Mouse (Mus musculus): ENCODE data around the gene Irf2bp2. TPM values are rescaled to one million over a fixed set of nuclear protein-coding genes. Genes with fewer than 3 reads are reported as not detected.

The Irf2bp2 gene
- 10 to 100 TPM; 54.3 to 63.3 TPM for total RNA-seq (2021)

DNA sequence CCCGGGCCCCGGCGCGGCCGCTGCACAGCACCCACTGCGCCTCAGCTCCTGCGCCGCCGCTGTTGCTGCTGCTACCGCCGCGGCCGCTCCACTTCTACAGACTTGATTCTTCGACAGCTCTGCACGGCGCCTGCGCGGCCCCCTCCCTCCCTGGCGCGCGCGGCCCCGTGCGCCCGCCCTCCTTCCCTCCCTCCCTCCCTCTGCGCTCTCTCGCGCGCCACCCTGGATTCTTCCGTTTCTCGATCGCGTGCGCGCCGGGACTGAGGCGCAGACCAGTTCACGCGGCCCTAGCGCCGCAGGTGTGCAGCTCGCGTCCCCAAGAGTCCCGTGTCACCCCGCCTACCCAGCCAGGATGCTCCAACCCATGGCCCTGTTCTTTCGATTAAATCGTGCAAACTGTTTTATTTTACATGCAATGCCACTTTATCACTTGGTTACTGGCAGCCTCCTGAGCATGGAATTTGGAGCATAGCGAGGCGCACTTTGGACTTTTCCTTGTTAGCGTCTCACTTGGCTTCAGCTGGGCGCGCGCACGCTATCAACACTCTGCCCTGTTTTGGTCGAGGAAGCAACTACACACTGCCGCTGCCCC is at the start of gene Irf2bp2:
Gene Irf2bp2, minus strand, starts transcription at position 98 of the 592 bp plus-strand sequence.
- intact Hi-C loops (cut with DNase I), result loop anchor here (1.0 to 5.0 kb wide), 6 partner anchors 10 to 163 kb away; no protein-coding TSS in a partner anchor
- DNase-seq (ENCODE audit: low spot score in 2 of 2), result peak; percentile 87 to 90

DNA sequence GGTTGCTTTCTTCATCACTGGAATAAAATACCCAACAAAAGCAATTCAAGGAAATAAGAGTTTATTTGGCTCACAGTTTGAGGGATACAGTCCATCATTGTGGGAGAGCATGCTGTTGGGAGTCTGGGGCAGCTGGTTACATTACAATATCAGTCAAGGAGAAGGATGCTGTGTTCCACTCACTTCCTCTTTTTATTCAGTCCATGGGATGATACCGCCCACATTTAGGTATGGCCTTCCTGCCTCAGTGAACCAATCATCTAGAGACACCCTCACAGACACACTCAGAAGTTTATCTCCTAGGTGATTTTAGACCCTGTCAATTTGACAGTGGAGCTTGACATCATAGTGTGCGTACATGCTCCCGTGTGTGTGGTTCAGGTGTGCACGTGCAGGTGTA is 48.9 kb upstream of the Irf2bp2 start:
- no peak for DNase-seq (ENCODE audit: low spot score in 2 of 2)
- intact Hi-C loops (cut with DNase I), result no loop called here

DNA sequence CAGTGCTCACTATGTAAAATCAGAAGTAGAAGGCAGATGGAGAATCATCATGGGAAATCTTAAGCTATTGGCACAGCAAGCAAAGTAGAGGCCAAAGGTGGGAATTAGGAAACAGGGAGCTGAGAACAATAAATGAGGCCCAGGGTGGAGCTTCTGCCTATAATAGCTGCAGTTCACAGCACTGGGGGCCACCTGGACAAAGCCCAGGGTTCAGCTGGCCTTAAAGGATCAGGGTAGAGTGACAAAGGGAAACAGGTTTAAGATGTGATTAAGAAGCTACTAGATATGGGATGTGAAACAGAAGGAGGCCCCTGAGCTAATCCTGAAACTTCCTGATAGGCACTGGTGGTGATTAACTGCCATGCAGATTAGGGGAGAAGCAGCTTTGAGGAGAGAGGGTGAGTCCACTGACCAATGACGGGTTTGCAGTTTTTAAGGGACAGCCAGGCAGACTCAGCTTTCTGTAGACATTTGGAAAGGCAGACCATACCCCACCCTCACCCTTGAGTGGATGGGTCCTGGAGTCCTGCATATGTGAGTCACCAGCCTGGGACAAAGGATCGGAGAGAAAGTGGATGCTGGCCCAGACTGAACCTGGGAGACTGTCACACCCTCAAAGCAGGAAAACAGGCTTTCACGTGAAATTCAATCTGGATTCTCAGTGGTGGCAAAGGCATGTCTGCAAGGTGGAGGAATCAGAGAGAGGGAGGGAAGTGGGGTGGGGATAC is 47.9 kb upstream of the Irf2bp2 start:
- no peak for DNase-seq (ENCODE audit: low spot score in 2 of 2)
- intact Hi-C loops (cut with DNase I), result no loop called here

DNA sequence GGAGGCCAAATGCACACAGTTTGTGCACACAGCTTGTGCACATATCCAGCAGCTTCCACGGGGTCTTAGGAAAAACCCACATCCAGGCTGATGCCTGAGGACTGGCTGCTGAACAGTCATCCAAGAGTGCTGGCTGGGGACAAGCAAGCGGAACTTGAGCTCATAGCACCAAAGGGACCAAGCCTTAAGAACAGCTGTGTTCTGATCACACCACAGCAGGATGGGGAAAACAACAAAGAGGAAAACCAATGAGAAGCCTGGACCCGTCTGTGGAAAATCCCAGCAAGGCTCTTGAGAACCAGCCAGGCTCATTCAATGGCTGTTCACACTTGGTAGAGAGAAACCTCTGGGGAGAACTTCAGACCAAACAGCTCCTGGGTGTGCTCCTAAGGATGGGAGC is 45.4 kb upstream of the Irf2bp2 start:
- no peak for DNase-seq (ENCODE audit: low spot score in 2 of 2)
- intact Hi-C loops (cut with DNase I), result no loop called here

DNA sequence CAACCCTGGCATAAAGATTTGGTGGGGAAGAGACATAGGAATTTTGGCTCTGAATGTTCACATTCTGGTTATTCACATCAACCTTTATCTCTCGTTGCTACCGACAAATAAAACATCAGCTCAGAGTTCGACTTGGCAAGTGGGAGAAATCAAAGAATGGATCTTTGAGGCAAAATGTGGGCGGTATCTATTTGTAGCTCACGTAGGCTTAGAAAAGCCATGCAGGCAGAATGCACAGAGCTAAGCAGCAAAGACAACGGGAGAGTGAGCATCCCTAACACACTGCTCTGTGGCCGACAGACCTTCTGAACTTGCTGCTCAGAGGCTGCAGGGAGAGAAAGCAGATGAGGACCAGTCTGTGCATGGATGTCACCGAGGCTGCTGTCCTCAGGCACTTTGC is 44.2 kb upstream of the Irf2bp2 start:
- intact Hi-C loops (cut with DNase I), result no loop called here
- peak; percentile 32 to 47 for DNase-seq (ENCODE audit: low spot score in 2 of 2)

DNA sequence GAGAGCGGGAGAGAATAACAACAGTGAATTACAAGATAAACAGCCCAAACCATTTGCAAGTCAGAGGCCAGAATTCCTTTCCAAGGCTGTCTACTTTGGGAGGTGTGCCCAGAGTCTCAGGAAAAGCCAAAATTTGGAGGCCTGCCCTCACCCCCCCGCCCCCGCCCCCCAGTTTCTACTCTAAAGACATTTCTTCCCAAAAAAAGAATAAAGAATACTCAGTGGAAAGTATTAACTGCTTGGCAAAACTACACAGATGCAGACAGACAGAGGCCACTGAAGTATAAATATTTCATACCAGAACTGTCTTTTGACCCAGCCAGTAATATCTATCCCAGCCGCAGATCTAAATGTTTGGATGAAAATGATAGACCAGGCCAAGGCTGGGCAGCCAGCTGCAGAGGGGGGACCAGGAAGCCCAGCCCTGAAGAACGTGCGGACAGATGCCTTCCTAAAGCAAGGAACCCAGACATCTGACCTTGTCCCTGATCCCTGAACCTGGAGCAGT is 40.8 kb upstream of the Irf2bp2 start:
- intact Hi-C loops (cut with DNase I), result no loop called here

DNA sequence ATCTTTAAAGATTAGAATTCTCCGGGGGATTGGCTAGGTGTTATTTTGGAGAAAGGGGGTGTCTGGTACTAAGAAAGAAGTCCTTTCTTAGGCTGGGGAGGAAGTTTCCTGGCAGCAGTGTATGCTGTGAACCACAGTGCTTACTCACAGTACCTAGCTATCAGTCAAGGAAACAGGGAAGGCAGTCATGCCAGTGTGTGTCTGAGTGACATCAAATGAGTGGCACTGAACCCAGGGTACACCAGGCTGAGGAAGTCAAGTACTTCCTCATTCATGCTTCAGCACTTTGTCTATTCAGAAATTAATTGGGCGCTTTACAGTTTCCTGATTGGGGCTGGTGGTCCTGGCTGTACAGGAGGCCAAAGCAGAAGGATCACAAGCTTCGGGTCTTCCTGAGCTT is 34.8 kb upstream of the Irf2bp2 start:
- intact Hi-C loops (cut with DNase I), result no loop called here
- no peak for DNase-seq (ENCODE audit: low spot score in 2 of 2)

More for the DNA sequence above, 40.8 kb upstream of the Irf2bp2 start:
- DNase-seq (ENCODE audit: low spot score in 2 of 2), result no peak

DNA sequence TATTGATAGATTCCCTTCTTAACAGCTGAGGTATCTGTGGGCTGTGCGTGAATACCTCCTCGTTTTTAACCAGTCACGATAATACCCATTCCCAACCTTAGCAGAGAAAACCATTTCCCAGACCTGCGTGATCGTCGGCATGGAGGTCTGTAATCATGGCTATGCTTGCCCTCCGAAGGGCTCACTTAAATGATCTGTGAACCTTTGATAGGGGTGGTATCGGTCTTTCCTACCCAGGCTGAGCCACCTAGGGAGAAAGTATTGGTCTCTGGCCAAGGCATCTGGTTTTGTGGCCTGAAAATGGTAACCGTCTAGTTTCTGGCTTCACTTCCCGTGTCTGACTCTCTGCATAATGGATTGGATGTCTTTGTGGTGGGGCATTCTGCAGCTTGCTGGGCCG is 32.6 kb upstream of the Irf2bp2 start:
- intact Hi-C loops (cut with DNase I), result no loop called here
- no peak for DNase-seq (ENCODE audit: low spot score in 2 of 2)

DNA sequence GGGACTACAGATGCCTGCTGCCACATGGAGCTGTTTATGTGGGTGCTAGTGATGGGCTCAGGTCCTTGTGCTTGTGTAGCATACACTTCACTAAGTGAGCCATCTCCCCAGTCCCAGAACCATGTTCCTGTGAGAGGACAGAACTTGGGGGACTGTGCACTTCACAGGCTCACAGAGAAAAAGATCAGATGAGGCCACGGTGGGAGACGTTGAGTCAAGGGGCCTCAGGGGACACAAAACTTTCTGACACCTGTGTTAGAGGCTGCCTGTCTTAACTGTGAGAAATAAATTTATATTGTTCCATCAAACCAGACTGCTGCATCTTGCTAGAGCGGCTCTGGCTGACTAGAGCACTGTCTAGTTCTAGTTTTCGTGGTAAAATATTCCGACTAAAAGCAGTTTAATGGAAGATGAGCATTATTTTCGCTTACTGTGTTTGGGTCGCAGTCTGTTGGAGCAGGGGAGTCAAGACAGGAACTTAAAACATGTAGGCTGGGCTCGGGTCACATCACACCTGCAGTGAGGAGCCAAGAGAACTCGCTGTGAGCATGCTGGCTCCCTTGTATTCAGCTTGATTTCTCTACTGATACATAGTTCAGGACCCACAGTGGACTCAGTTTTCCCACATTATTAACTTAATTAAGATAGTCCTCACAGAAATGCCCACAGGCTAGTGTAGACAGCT is 28.5 kb upstream of the Irf2bp2 start:
- no peak for DNase-seq (ENCODE audit: low spot score in 2 of 2)
- intact Hi-C loops (cut with DNase I), result no loop called here

DNA sequence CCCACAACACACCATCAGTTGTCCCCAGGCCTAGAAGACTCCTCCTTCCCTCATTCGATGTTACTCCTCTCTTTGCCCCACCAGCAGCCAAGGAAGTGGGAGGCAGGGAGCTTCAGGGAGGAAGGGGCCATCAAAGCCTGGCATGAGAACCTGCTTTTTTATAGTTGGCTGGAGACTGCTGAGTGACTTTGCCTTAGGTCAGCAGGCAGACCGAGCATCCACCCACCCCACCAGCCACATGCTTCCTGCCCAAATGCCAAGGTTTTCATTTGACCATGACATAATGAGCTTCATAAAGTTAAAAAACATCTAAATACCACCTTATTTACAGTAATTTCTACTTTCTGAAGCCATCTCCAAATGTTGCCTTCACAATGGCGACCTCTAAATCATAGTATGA is 26.9 kb upstream of the Irf2bp2 start:
- intact Hi-C loops (cut with DNase I), result no loop called here

DNA sequence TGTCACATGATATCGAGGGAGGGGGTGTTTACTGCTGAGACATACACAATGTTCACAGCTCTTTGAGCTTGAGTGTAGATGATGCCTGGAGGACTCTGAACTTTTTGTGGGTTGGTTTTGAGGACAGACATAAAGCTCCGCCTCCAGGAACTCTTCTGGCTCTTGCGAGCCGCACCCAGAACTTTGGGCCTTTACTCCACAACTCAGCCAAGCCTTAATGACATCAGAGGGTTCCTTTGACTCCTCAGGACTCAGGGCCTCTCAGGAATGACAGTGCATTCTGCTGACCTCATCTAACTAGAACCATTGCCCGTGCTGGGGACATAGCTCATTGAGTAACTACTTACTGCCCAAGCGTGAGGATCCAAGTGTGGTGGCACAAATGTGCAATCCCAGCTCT is 25.7 kb upstream of the Irf2bp2 start:
- intact Hi-C loops (cut with DNase I), result no loop called here
- DNase-seq (ENCODE audit: low spot score in 2 of 2), result no peak

More for the DNA sequence above, 26.9 kb upstream of the Irf2bp2 start:
- DNase-seq (ENCODE audit: low spot score in 2 of 2), result no peak

DNA sequence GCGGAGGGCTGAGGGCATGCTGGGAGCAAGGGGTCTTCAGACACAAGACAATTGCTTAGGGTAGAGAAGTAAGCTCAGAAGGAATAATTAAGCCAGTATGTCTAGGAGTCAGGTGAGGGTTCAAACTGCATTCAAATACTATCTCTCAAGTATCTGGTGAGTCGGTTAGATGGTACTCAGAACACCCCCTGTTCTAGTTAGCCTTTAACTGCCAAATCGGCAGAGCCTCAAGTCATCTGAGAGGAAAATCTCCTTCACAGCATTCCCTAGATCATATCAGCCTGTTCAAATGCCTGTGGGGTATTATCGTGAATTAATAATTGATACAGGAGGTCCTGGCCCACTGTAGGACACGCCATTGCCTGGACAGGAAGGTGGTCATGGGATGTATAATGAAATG is 23.9 kb upstream of the Irf2bp2 start:
- no peak for DNase-seq (ENCODE audit: low spot score in 2 of 2)
- intact Hi-C loops (cut with DNase I), result no loop called here

DNA sequence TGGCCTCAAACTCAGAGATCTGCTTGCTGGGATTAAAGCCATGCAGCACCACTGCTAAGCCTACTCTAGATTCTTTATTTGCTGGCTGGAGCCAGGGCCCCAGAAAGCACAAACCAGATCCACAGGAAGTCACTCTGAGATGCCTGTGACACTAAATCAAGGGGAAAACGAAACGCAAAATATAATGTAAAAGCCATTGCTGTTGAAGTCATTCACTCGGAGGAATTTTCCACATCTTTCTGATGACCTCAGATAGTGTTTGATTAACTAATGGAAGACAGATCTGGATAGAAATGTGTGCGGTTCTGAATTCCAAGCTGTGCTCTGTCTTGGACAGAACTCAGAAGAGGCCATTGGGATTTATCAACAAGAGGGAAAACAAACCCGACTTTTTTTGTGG is 22.9 kb upstream of the Irf2bp2 start:
- no peak for DNase-seq (ENCODE audit: low spot score in 2 of 2)
- intact Hi-C loops (cut with DNase I), result no loop called here

DNA sequence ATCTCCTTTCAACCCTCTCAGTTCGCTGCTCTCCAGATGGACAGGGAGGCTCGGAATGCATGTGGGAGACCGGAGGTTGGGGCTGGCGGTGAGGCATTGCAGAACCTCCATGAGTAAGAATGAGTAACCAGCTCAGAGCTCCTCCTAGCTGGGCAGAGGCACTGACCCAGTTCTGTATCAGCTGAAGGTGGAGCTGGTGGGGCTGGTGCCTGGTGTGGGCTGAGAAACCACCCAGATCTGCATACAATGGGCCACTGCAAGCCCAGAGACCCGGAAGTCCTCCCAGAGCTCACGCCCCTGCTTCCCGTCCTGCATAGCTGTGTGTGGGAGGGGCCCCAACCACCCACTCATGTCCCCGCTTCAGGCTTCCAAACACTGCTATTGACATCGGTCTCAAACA is 22.0 kb upstream of the Irf2bp2 start:
- intact Hi-C loops (cut with DNase I), result no loop called here
- DNase-seq (ENCODE audit: low spot score in 2 of 2), result peak; percentile 40 to 44

DNA sequence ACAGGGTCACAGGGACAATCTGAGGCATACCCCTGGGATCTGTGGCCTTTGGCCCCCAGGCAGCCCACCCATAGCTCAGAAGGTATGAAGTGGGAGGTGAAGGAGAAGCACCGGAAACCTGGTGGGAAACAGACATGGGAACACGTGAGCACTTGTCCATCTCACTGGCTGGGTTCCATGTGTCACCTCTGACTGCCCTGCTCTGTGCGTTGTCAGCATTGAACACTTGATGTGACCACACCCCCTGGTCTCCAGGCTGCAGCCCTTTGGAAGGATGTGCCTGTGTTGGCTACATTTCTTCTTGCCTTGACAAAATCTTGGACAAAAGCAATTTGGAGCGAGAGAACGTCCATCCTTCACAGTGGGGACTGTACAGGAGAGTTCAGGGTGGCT is 20.9 kb upstream of the Irf2bp2 start:
- no peak for DNase-seq (ENCODE audit: low spot score in 2 of 2)
- intact Hi-C loops (cut with DNase I), result no loop called here

DNA sequence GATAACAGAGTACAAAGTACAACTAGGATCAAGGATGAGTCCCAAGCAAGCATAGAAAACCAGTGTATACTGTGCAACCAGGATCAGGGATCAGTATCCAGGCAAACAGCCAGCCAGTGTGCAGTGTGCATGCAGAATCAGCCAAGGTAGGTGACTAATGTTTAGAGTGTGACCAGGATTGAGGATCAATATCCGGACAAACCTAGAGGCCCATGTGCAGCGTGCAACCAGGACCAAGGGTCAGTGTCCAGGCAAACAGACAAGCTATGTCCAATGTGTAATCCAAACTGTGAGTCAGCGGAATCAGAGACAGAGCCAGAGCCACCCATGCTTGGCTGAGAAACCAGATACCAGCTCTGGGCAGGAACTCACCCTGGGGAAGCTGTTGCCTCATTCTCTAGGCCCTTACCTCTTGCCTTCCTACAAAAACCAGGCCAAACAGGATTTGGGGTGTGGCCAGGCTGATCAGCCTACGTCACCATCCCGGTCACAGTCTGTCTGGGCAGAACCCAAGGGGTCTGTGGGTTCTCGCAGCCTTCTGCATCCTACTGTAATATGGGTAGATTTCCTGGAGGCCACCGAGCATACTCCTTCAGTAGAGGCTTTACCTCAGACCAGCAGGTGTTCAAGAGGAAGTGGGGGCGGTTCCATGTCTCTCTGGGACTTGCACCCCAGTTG is 20.4 kb upstream of the Irf2bp2 start:
- no peak for DNase-seq (ENCODE audit: low spot score in 2 of 2)
- intact Hi-C loops (cut with DNase I), result no loop called here

DNA sequence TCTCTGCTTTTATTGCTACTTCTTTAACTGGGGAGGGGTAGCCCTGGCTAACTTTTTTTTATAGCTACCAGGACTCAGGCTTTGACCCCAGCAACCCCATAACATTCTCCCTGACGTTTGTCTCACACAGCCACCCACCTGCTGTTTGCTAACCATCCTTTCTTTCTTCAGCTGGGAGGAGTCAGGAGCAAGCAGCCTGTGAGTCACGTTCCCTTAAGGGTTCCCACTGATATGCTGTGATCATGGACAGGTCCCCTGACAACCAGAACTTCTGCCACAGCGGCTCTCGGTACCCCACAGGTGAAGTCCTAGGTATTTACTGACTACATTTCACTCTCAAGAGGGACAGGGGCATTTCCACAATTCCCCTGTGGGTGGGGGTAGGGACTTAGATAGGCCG is 19.4 kb upstream of the Irf2bp2 start:
- intact Hi-C loops (cut with DNase I), result no loop called here
- no peak for DNase-seq (ENCODE audit: low spot score in 2 of 2)

DNA sequence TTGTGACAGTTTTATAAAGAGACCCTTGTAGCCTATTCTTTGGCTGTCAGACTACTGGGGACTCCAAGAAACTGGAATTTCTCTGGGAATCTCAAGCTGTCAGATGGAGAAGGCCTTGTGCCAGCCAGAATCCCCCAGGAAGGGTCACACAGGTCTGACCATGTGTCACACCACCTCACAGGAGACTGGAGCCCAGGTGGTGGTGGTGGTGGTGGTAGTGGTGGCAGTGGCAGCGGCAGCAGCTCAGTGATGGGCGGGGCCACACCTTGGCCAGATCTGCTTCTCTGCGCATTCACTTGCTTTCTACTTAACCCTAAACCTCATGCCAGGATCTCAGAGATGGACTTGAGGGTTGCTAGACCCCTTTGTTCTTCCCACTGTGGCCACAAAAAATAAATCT is 19.0 kb upstream of the Irf2bp2 start:
- intact Hi-C loops (cut with DNase I), result no loop called here
- DNase-seq (ENCODE audit: low spot score in 2 of 2), result no peak

DNA sequence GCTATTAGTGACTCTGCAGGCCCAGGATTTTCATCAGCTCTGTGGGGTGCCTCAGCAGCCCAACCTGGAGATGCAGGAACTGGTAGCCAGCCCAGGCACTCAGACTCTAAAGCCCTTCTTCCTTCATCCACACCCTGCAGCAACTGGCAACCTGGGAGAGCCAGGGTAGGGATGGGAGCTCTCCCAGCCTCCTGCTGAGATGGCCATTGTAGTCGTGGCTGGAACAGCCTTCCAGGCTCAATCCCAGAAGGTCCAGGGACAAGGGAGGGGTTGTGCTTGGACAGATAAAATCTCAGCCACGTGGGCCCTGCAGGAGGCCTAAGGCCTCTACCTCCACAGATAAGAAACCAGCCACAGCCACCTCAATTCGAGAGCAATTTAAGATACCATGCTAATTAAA is 16.9 kb upstream of the Irf2bp2 start:
- intact Hi-C loops (cut with DNase I), result no loop called here
- no peak for DNase-seq (ENCODE audit: low spot score in 2 of 2)

DNA sequence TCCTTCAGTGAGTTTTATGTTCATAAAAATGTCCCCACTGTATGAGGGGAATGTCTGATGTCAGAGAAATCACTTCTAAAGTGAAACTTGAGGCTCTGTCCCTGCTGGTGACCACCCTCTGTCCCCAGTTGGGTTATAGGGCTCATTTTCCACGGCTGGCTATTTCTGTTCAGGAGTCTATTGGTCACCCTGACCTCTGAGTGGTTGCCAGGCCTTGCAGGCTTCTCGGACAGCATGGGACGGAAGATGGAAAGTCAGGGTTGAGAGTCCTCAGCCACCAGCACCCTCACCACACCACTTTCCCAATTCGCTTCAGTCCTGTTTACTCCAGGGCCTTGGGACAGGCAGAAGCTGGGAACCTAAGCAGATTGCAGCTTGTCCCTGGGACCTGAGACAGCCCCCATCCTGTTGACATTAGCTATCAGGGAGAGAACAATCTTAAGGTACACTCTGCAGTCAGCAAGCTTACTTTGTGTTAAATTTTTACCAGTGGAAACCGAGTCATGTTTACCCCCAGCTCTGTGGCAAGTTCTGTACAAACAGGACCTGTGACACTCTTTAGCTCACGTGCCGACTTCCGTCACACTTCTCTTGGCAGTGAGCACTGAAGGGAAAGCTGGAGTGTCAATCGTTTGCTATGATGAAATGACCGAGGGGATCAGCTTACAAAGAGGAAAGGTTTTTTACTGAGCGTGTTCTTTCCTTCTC is 15.9 kb upstream of the Irf2bp2 start:
- intact Hi-C loops (cut with DNase I), result no loop called here
- DNase-seq (ENCODE audit: low spot score in 2 of 2), result no peak

Data from left cerebral cortex, postnatal 36 days (tissue).